Mouse (Mus musculus): ENCODE data around the gene Ncoa4. TPM values are rescaled to one million over a fixed set of nuclear protein-coding genes. Genes with fewer than 3 reads are reported as not detected.
"Not testable (repeated sequence)": the region's sequence is repeated elsewhere in the genome, so short reads cannot be mapped to it uniquely, and the experiment has no call there.

Ncoa4 gene
- polyA plus RNA-seq (2011; ENCODE audit: insufficient read length, low read depth, missing spikeins): 84.1 and 85.6 TPM in 2 replicates

DNA sequence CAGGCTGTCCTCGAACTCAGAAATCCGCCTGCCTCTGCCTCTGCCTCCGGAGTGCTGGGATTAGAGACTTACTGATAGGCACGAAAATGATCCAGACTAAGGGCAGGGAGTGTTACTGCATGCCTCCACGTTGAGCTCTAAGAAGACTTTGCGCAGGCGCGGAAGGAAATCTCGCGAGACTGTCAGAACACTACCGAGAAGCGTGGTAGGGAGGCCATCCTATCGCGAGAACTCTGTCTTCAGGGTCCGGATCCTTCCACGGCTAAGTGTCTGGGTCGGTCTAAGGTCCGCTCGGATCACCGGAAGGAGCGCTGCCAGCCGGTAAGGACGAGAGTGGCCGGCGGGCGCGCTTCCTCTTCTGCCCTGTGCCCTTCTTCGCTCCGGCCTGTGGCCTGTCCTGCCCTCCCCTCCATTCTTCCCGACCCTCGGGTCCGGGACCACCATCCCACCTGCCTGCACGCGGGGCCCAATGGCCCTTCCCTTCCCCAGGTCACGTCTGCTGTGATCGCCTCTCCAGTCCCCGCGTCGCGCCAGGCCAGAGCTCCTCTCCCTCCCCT, at the start of gene Ncoa4:
Gene Ncoa4 (plus strand): TSS at position 176 of the 557 bp plus-strand sequence.
- peak within 1 kb of the TSS; percentile 89 for H3K4me3 ChIP-seq (ENCODE audit: insufficient read depth, low read length)
- TF ChIP-seq POLR2A (IDR thresholded peaks at IDR 0.05; ENCODE audit: low read depth, low read length) (peak; percentile 90; the same call in 1 of the 2 replicates), CTCF (IDR thresholded peaks at IDR 0.05; ENCODE audit: borderline replicate concordance, insufficient read depth, low read length) (no peak)
- peaks cover 3% of the 10 kb centered on the region for H3K4me1 ChIP-seq (ENCODE audit: control insufficient read depth, insufficient read depth, low read length)
- H3K27ac ChIP-seq (ENCODE audit: insufficient read depth, low read length): peak within 1 kb of the TSS; percentile 74

DNA sequence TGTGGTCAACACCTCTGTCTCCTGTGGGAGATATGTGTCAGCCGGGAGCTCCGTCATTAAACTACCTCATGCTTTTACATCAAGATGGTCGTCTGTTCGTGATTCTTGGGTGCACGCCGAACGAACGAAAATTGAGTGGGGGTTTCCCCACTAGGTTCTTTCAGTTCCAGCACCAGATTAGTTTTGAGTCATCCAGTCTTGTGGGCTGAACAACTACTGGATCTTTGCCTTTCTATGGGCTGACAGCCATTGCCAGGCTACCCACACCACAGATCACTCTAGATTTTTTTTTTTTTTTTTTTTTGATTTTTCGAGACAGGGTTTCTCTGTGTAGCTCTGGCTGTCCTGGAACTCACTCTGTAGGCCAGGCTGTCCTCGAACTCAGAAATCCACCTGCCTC, 47.5 kb upstream of the Ncoa4 start:
- H3K27ac ChIP-seq (ENCODE audit: insufficient read depth, low read length); H3K4me3 ChIP-seq (ENCODE audit: insufficient read depth, low read length): not testable (repeated sequence)

DNA sequence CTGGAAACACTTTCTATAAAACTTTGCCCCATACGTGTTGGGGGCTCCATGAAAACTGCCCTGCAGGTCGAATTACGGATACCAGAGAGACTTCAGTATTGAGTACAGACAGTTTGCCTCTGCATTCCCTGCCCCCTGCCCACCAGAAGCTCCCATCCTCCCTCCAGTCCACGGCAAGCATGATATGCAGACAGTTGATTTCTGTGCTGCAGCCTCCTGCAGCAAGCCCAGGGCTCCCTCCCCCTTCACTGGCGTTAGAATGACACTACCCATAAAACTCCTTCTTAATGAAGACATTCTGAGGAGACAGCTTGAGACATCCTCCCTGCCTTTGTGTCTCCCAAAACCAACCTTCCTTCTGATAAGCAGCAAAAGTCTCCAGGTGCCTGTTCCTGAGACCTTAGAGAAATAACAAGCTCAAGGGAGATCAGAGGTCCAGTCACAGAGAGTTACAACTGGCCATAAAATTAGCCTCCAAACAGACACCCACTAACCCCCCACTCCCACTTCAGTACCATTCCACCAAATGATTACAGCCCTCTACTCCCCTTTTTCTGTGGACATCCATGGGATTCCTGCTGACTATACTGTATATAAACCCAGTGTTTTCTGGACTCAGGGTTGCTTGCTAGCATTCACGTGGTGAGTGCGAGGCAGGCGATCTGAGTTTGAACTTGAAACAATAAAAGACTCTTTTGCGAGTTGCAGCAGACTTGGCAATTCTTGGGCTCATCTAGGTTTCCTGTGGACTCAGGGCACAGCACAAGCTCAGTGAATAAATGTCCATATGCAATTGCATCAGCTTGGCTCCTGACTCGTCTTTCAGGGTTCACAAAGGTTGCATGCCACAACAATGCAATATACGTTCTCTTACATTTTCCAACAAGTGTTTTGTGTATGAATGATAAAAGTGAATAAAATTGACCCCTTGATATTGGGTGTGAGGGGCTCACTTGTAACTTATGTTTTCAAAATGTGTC, 38.4 kb upstream of the Ncoa4 start:
- no peak overlapping the region for H3K4me3 ChIP-seq (ENCODE audit: insufficient read depth, low read length)
- no peak overlapping the region for H3K27ac ChIP-seq (ENCODE audit: insufficient read depth, low read length)
- TF ChIP-seq POLR2A (IDR thresholded peaks at IDR 0.05; ENCODE audit: low read depth, low read length) (no peak), CTCF (IDR thresholded peaks at IDR 0.05; ENCODE audit: borderline replicate concordance, insufficient read depth, low read length) (no peak)
- H3K4me1 ChIP-seq (ENCODE audit: control insufficient read depth, insufficient read depth, low read length): no peaks in the 10 kb centered on the region

More for the DNA sequence above, 47.5 kb upstream of the Ncoa4 start:
- not testable (repeated sequence) for H3K4me1 ChIP-seq (ENCODE audit: control insufficient read depth, insufficient read depth, low read length)

- Histone ChIP-seq H3K4me3 (ENCODE audit: insufficient read depth, low read length) (no peak overlapping the region), H3K27ac (ENCODE audit: insufficient read depth, low read length) (no peak overlapping the region), H3K4me1 (ENCODE audit: control insufficient read depth, insufficient read depth, low read length) (no peaks in the 10 kb centered on the region)
- no peak for TF ChIP-seq POLR2A (IDR thresholded peaks at IDR 0.05; ENCODE audit: low read depth, low read length)
- peak; percentile 30; the same call in 1 of the 2 replicates for TF ChIP-seq CTCF (IDR thresholded peaks at IDR 0.05; ENCODE audit: borderline replicate concordance, insufficient read depth, low read length)
Observed at GRCm38 (mm10) chr14:32121920-32122315, 37.7 kb upstream of the Ncoa4 start.

- no peak overlapping the region for H3K27ac ChIP-seq (ENCODE audit: insufficient read depth, low read length)
- no peaks in the 10 kb centered on the region for H3K4me1 ChIP-seq (ENCODE audit: control insufficient read depth, insufficient read depth, low read length)
- no peak for TF ChIP-seq POLR2A (IDR thresholded peaks at IDR 0.05; ENCODE audit: low read depth, low read length)
- no peak for TF ChIP-seq CTCF (IDR thresholded peaks at IDR 0.05; ENCODE audit: borderline replicate concordance, insufficient read depth, low read length)
- no peak overlapping the region for H3K4me3 ChIP-seq (ENCODE audit: insufficient read depth, low read length)
Observed at GRCm38 (mm10) chr14:32124261-32124660, 35.4 kb upstream of the Ncoa4 start.

DNA sequence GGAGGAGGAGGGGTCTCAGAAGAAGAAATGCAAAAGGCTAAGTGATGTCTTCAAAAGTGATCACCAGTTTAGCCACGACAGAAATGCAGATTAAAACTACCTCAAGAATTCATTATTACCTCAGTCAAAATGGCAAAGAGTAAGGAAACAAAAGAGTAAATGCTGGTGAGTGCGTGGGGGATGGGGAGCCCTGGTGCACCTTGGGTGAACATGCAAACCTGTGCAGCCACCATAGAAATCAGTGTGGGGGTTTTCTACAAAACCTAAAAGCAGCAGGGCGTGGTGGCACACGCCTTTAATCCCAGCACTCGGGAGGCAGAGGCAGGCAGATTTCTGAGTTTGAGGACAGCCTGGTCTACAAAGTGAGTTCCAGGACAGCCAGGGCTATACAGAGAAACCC, 34.4 kb upstream of the Ncoa4 start:
- H3K4me1 ChIP-seq (ENCODE audit: control insufficient read depth, insufficient read depth, low read length); H3K27ac ChIP-seq (ENCODE audit: insufficient read depth, low read length); H3K4me3 ChIP-seq (ENCODE audit: insufficient read depth, low read length): not testable (repeated sequence)

- no peak overlapping the region for H3K4me3 ChIP-seq (ENCODE audit: insufficient read depth, low read length)
- H3K4me1 ChIP-seq (ENCODE audit: control insufficient read depth, insufficient read depth, low read length): no peaks in the 10 kb centered on the region
- TF ChIP-seq CTCF (IDR thresholded peaks at IDR 0.05; ENCODE audit: borderline replicate concordance, insufficient read depth, low read length) (no peak), POLR2A (IDR thresholded peaks at IDR 0.05; ENCODE audit: low read depth, low read length) (no peak)
- no peak overlapping the region for H3K27ac ChIP-seq (ENCODE audit: insufficient read depth, low read length)
Observed at GRCm38 (mm10) chr14:32128409-32128808, 31.3 kb upstream of the Ncoa4 start.

DNA sequence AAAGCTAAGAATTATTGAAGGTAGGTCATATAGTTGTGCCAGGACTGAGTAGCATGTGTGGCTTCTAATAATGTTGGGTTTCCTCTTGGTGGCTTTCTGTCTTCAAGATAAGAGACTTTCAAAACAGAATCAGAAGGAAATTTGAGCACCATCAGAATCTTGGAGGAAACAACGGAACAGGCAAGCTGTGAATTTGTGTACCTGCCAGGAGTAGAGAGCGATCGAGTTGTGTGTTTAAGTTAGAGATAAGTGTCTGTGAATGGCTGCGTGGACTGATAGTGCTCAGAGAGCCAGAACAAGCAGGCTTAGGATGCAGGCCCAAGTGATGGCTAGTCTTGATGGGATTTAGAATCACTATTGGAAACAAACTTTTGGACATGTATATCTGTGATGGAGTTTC, 27.8 kb upstream of the Ncoa4 start:
- Histone ChIP-seq H3K4me3 (ENCODE audit: insufficient read depth, low read length) (no peak overlapping the region), H3K4me1 (ENCODE audit: control insufficient read depth, insufficient read depth, low read length) (no peaks in the 10 kb centered on the region), H3K27ac (ENCODE audit: insufficient read depth, low read length) (no peak overlapping the region)
- TF ChIP-seq POLR2A (IDR thresholded peaks at IDR 0.05; ENCODE audit: low read depth, low read length): no peak
- TF ChIP-seq CTCF (IDR thresholded peaks at IDR 0.05; ENCODE audit: borderline replicate concordance, insufficient read depth, low read length): no peak

- TF ChIP-seq POLR2A (IDR thresholded peaks at IDR 0.05; ENCODE audit: low read depth, low read length) (no peak), CTCF (IDR thresholded peaks at IDR 0.05; ENCODE audit: borderline replicate concordance, insufficient read depth, low read length) (no peak)
- H3K4me3 ChIP-seq (ENCODE audit: insufficient read depth, low read length): no peak overlapping the region
- no peaks in the 10 kb centered on the region for H3K4me1 ChIP-seq (ENCODE audit: control insufficient read depth, insufficient read depth, low read length)
- H3K27ac ChIP-seq (ENCODE audit: insufficient read depth, low read length): no peak overlapping the region
Observed at GRCm38 (mm10) chr14:32134293-32134692, 25.4 kb upstream of the Ncoa4 start.

DNA sequence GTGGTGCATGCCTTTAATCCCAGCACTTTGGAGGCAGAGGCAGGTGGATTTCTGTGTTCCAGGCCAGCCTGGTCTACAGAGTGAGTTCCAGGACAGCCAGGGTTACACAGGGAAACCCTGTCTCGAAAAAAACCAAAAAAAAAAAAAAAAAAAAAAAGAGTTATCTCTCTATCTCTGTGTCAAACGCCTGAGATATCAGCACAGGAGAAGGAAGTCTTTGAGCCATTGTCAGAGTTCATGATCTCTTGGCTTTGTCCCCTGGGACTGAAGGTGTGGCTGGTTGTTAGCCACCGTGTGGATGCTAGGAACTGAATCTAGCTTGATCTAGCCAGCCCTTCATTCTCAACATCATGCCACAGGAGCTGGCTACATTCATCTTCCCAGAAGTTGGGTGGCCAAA, 23.2 kb upstream of the Ncoa4 start:
- not testable (repeated sequence) for H3K27ac ChIP-seq (ENCODE audit: insufficient read depth, low read length); H3K4me1 ChIP-seq (ENCODE audit: control insufficient read depth, insufficient read depth, low read length); H3K4me3 ChIP-seq (ENCODE audit: insufficient read depth, low read length)

Data from embryonic fibroblast, embryonic 13.5 days (primary cell).